Mouse (Mus musculus): ENCODE data around the gene Gramd1b. TPM values are rescaled to one million over a fixed set of nuclear protein-coding genes. Genes with fewer than 3 reads are reported as not detected.

Gramd1b gene
- polyA plus RNA-seq, 1 experiment, result 41.2 TPM

DNA sequence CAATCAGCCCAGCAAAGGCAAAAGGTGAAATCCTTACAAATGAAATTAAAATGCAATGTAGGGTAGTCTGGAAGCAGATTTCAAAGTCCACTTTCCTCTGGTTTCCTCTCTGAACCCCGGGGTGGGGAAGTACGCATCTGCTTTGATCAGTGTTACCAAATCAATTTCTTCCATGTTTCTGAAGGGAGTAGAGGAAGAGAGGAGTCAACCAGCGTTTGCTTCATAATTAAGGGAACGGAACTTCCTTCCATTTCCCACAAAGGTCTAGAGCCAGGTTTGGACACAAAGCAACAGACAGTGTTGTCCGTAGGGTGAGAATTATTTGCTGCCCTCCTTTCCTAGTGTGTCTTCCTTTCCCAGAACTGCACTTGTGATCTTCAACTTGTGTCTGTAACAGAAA is 16.7 kb upstream of the Gramd1b start:
- TF ChIP-seq POLR2A (IDR thresholded peaks at IDR 0.05; ENCODE audit: borderline replicate concordance, extremely low read depth, insufficient read depth, insufficient read length, poor library complexity, severe bottlenecking), result no peak
- TF ChIP-seq CTCF (IDR thresholded peaks at IDR 0.05; ENCODE audit: borderline replicate concordance, extremely low read depth, insufficient read depth, insufficient read length), result no peak
- no peak for DNase-seq (ENCODE audit: low read depth)

DNA sequence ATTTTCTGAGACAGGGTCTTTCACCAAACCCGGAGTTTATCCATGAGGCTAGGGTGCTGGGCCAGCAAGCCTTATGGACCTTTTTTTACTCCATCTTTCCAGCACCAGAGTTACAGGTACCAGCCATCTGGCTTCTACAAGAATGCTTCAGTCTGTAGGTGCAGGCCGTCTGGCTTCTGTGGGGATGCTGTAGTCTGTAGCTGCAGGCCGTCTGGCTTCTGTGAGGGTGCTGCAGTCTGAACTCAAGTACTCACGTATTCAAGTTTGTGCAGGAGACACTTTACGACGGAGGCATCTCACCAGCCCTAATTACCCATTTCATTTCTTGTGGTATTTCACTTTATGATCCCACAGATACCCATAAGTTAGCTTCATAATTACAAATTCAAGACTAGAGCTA is 14.0 kb upstream of the Gramd1b start:
- no peak for DNase-seq (ENCODE audit: low read depth)
- TF ChIP-seq CTCF (IDR thresholded peaks at IDR 0.05; ENCODE audit: borderline replicate concordance, extremely low read depth, insufficient read depth, insufficient read length) (no peak), POLR2A (IDR thresholded peaks at IDR 0.05; ENCODE audit: borderline replicate concordance, extremely low read depth, insufficient read depth, insufficient read length, poor library complexity, severe bottlenecking) (no peak)

DNA sequence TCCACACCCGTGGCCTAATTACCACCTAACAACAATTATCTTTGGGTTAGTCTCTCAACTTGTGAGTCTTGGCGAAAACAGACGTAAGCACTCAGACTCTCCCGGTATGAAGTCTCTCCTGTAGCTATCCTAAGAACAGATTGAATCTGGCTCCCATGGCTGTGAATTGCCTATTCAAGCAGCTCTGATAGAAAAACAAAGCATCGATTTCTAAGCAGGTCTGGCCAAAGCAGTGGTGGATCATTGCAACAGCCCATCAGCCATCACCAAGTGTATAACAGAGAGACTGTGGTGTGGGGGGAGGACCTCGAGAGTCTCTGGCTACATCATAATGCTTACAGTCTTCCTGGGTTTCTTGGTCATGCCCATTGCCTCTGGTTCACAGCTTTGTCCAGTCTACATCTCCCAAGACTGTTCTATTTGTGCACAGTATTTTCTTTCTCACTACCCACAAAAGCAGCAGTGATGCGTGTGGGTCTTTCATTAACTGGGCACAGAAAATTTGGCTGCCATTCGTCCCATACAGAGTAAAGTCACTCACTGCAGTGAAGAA is 8.5 kb upstream of the Gramd1b start:
- DNase-seq (ENCODE audit: low read depth), result peak; percentile 79

DNA sequence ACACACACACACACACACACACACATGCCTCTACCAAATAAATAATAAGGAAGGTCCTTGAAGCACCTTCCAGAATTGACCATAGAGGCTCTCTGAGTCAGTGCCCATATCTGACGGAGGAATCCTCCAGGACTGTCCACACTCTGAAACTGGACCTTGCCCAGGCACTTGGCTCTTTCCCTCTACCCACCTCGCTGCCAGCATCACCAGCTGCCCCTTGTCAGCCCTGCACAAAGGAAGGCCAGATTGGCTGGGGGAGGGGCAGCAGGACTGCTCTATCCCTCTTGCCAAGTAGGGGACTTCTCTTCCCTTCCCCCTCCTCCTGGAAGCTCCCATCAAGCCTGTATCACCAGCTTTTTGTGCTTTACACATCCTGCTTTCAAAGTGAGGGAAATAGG is 6.5 kb upstream of the Gramd1b start:
- TF ChIP-seq CTCF (IDR thresholded peaks at IDR 0.05; ENCODE audit: borderline replicate concordance, extremely low read depth, insufficient read depth, insufficient read length), result no peak
- no peak for TF ChIP-seq POLR2A (IDR thresholded peaks at IDR 0.05; ENCODE audit: borderline replicate concordance, extremely low read depth, insufficient read depth, insufficient read length, poor library complexity, severe bottlenecking)
- peak; percentile 96 for DNase-seq (ENCODE audit: low read depth)

More for the DNA sequence above, 8.5 kb upstream of the Gramd1b start:
- TF ChIP-seq CTCF (IDR thresholded peaks at IDR 0.05; ENCODE audit: borderline replicate concordance, extremely low read depth, insufficient read depth, insufficient read length), result no peak
- no peak for TF ChIP-seq POLR2A (IDR thresholded peaks at IDR 0.05; ENCODE audit: borderline replicate concordance, extremely low read depth, insufficient read depth, insufficient read length, poor library complexity, severe bottlenecking)

DNA sequence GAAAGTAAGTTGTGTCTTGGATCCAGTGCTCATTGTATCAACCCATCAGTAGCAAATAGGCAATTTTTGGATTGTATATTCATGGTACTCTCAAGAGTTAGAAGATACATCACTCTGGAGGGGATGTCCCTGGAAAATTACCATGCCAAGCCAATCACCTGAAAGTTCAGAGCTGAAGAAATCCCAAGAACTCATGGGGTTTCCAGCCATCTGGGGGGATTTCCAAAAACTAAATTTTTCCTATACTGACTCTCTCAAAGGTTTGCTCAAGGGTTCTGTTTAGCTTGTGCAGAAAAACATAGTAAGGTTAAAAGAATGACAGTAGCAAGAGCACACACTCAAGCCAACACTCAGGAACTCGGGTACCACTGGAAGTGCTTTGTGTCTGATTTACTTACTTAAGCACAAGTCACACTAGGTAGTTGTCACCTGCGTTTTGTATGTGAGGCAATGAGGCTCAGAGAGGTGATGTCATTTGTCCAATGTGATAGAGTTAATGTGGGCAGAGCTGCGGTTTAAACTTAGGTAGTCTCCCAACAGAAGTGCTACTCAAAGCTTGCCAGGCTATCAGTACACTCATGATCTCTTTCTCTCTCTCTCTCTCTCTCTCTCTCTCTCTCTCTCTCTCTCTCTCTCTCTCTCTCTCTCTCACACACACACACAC is 6.0 kb upstream of the Gramd1b start:
- peak; percentile 38 for DNase-seq (ENCODE audit: low read depth)
- TF ChIP-seq CTCF (IDR thresholded peaks at IDR 0.05; ENCODE audit: borderline replicate concordance, extremely low read depth, insufficient read depth, insufficient read length) (no peak), POLR2A (IDR thresholded peaks at IDR 0.05; ENCODE audit: borderline replicate concordance, extremely low read depth, insufficient read depth, insufficient read length, poor library complexity, severe bottlenecking) (no peak)

DNA sequence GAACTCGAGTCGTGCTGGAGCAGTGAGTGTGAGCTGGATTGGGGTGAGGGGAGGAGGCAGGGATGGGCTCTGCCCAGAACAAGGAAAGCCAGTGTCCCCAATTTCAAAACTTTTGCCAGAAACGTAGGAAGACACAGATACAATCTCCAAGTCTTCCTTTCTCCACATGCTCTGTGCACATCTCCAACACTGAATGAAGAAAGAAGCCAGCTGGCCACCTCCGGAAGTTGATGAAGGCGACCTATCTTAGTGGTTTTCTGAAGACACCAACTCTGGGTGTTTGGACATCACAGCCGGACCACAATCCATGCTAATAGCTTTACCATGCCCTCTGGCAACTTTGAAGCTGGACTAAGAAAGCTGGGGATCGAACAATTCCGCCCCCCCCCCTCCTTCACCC is 647 bp downstream of the Gramd1b start:
- no peak for DNase-seq (ENCODE audit: low read depth)
- TF ChIP-seq CTCF (IDR thresholded peaks at IDR 0.05; ENCODE audit: borderline replicate concordance, extremely low read depth, insufficient read depth, insufficient read length), result no peak
- TF ChIP-seq POLR2A (IDR thresholded peaks at IDR 0.05; ENCODE audit: borderline replicate concordance, extremely low read depth, insufficient read depth, insufficient read length, poor library complexity, severe bottlenecking), result no peak

DNA sequence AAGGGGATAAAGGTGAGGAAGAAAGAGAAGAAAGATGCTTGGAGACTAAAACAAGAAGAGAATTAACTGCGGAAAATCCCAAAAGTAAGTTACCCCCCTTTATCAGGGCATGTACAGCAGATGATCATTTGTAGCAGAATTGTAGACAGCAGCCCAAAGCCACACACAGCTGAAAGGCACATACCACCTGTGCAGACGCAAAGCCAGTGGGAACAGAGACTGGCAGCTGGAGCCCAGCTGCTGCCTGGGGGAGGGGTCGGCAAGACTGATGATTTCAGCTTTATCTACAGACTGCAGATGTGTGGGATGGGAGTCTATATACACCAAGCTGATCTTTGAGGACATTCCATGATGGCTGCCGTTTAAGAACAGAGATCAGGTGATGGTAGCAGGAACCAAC is 2.5 kb downstream of the Gramd1b start:
- no peak for TF ChIP-seq POLR2A (IDR thresholded peaks at IDR 0.05; ENCODE audit: borderline replicate concordance, extremely low read depth, insufficient read depth, insufficient read length, poor library complexity, severe bottlenecking)
- TF ChIP-seq CTCF (IDR thresholded peaks at IDR 0.05; ENCODE audit: borderline replicate concordance, extremely low read depth, insufficient read depth, insufficient read length), result no peak

DNA sequence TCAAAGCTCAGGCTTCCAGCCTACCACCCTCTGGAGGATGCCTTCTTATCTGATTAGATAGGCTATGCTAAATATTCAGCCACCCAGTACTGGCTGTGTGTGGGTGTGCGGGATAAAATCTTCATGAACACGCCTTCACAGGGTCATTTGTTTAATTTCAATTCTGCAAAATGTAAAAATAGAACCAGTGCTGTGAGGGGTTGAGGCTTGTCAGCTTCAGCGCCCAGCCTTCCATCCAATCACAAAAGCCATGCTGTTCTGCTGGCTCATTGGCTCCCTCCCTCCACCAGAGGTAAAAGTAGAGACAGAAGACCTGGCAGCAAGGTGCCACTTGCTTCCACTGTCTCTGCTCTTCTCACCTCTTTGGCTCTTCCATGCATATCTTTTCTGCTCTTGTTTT is 4.3 kb downstream of the Gramd1b start:
- TF ChIP-seq CTCF (IDR thresholded peaks at IDR 0.05; ENCODE audit: borderline replicate concordance, extremely low read depth, insufficient read depth, insufficient read length), result no peak
- no peak for TF ChIP-seq POLR2A (IDR thresholded peaks at IDR 0.05; ENCODE audit: borderline replicate concordance, extremely low read depth, insufficient read depth, insufficient read length, poor library complexity, severe bottlenecking)
- no peak for DNase-seq (ENCODE audit: low read depth)

More for the DNA sequence above, 2.5 kb downstream of the Gramd1b start:
- no peak for DNase-seq (ENCODE audit: low read depth)

DNA sequence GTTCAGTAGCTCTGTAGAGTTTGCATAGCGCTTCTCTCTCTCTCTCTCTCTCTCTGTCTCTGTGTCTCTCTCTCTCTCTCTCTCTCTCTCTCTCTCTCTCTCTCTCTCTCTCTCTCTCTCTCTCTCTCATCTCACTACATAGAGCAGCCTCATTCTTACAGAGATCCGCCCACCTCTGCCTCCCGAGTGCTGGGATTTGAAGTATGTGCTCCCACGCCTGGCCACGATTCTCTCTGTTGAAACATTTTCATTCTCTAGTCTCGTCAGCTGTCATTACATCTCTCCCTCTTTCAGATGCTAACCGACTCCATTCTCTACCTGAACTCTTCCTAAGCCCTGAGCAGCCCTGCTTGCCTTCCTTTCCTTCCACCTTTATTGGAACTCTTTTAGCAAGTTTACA is 9.0 kb downstream of the Gramd1b start:
- DNase-seq (ENCODE audit: low read depth), result no peak
- TF ChIP-seq CTCF (IDR thresholded peaks at IDR 0.05; ENCODE audit: borderline replicate concordance, extremely low read depth, insufficient read depth, insufficient read length), result no peak
- no peak for TF ChIP-seq POLR2A (IDR thresholded peaks at IDR 0.05; ENCODE audit: borderline replicate concordance, extremely low read depth, insufficient read depth, insufficient read length, poor library complexity, severe bottlenecking)

DNA sequence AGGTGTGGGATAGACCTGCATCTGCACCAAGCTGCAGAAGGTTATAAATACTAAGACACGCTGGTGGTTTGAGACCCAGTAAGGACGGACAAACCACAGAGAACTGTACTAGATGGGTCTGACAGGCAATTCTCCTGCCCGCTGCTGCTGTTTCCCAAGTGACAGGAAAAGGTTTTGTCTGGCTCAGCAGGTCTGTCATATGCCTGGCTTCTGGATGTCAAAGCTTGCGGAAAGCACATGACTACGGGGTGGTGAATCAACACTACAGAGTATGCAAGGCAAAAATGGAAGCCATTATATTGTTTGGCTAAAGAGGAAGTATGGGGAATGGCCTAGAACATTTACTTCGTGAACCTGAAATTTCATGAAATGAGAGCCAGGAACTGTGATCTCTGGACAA is 10.1 kb downstream of the Gramd1b start:
- TF ChIP-seq POLR2A (IDR thresholded peaks at IDR 0.05; ENCODE audit: borderline replicate concordance, extremely low read depth, insufficient read depth, insufficient read length, poor library complexity, severe bottlenecking) (no peak), CTCF (IDR thresholded peaks at IDR 0.05; ENCODE audit: borderline replicate concordance, extremely low read depth, insufficient read depth, insufficient read length) (no peak)
- no peak for DNase-seq (ENCODE audit: low read depth)

DNA sequence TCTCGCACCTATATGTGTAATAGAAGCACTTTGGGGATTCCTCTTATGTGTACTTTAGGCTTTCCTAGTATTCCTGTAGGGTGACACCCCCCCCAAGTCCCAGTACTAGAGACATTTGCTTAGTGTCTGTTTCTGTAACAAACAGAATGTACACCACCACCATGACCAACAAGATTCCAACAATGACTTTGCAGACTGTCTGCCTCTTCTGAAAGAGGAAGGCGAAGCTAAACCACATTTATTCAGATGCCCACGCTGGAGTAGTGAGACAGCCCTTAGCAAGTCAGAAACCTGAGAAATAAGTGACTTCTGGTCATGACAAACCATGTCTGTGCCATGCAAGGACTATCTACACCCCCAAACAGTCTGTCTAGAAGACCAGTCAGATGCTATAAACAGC is 11.9 kb downstream of the Gramd1b start:
- TF ChIP-seq POLR2A (IDR thresholded peaks at IDR 0.05; ENCODE audit: borderline replicate concordance, extremely low read depth, insufficient read depth, insufficient read length, poor library complexity, severe bottlenecking) (no peak), CTCF (IDR thresholded peaks at IDR 0.05; ENCODE audit: borderline replicate concordance, extremely low read depth, insufficient read depth, insufficient read length) (no peak)
- DNase-seq (ENCODE audit: low read depth), result no peak

DNA sequence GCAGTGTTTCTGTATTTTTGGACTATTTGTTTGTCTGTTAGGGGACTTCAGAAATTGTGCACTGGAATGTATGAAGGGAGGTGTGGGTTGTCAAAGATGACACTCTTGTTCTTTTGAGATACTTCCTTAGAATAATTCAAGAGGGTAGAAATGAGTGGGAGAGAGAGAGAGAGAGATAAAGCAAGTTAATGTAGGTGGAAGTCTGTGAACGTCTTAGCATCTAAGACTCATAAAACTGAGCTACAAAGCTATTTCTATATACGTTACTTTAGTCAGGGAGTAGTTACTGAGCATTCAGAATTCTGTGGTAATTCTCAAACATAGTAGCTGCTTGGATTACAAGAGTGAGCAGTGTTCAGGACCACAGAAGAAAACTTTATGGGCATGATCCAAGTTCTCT is 19.2 kb downstream of the Gramd1b start:
- TF ChIP-seq CTCF (IDR thresholded peaks at IDR 0.05; ENCODE audit: borderline replicate concordance, extremely low read depth, insufficient read depth, insufficient read length) (no peak), POLR2A (IDR thresholded peaks at IDR 0.05; ENCODE audit: borderline replicate concordance, extremely low read depth, insufficient read depth, insufficient read length, poor library complexity, severe bottlenecking) (no peak)
- DNase-seq (ENCODE audit: low read depth), result no peak

Data from brain, embryonic 14.5 days (tissue).